Mouse (Mus musculus): ENCODE measurements around the gene Dexi. TPM values are rescaled to one million over a fixed set of nuclear protein-coding genes. Genes with fewer than 3 reads are reported as not detected.

Dexi gene
- polyA plus RNA-seq, 1 experiment from 2014 or later, result 7.8 TPM

- 34% methylated on average over 11 of the region's 11 CpGs for WGBS (ENCODE audit: insufficient replicate concordance)
- H3K9me3 ChIP-seq (replicated peaks), result no peaks in the 10 kb centered on the region
- no peak for ATAC-seq
These were observed 75.3 kb downstream of the Dexi start for GRCm38 (mm10) chr16:10467391-10468107.

DNA sequence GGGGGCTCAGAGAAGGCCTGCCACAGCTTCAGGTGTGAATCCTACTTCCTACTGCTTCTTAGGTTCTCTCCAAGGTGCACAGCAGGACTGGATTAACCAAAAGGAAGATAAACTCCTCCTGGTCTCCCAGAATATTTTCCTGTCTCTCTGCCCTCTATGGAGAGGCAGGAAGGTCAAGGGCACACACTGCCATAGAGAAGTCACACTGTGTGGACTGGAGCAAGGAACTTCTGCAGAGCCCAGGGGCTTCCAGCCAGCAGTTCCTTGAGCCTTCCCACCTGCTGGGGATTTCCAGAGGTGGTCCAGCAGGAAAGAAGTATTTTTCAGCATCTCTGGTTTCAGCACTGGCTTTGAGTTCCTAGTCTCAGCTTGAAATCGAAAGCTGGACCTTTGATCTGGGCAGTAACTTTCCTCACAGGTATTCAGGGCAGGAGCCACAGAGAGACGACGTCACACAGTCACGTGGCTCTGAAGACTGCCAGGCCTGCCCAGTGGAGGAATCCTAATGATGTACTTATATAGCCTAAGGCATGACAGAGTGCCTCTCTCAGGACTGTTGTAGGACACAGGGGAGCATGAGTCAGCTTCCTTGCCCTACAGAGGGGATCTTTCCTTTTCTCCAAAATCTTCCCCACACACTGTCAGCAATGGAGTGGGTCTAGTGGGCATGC lies 77.7 kb downstream of the Dexi start:
- Histone ChIP-seq H3K4me1 (no peaks in the 10 kb centered on the region), H3K36me3 (no peaks in the 10 kb centered on the region), H3K4me2 (no peak overlapping the region), H3K9me3 (replicated peaks) (no peaks in the 10 kb centered on the region), H3K4me3 (no peak overlapping the region), H3K27me3 (replicated peaks) (no peaks in the 10 kb centered on the region), H3K9ac (no peak overlapping the region), H3K27ac (no peak overlapping the region)
- ATAC-seq, result no peak
- WGBS (ENCODE audit: insufficient replicate concordance), result 23% methylated on average over 4 of the region's 4 CpGs

More at GRCm38 (mm10) chr16:10467391-10468107, 75.3 kb downstream of the Dexi start:
- no peak overlapping the region for H3K4me2 ChIP-seq
- no peaks in the 10 kb centered on the region for H3K36me3 ChIP-seq
- no peak overlapping the region for H3K4me3 ChIP-seq
- no peak overlapping the region for H3K9ac ChIP-seq
- H3K27ac ChIP-seq, result no peak overlapping the region
- H3K4me1 ChIP-seq, result no peaks in the 10 kb centered on the region
- H3K27me3 ChIP-seq (replicated peaks), result no peaks in the 10 kb centered on the region

DNA sequence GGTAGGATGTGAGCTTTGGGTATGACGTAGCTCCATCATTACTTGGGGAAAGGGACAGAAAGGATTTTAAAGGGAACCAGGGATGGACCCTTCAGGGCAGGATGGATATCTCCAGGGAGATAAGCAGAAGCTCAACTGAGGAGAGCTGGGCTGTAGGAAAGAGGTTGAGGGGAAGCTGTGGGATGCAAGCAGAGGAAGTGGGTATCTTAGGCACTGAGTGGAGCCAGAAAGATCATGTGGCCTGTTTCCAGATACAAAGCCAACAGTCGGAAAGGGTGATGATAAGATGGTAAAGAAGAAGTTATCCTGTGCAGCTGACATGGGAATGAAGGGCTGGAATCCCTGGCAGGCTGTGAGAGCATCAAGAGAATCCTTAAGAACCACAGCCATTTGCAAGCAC lies 81.7 kb downstream of the Dexi start:
- 26% methylated on average over 2 of the region's 2 CpGs for WGBS (ENCODE audit: insufficient replicate concordance)
- no peak overlapping the region for H3K9ac ChIP-seq
- ATAC-seq, result no peak

GRCm38 (mm10) chr16:10460188-10460587 lies 82.7 kb downstream of the Dexi start:
- Histone ChIP-seq H3K36me3 (no peaks in the 10 kb centered on the region), H3K9me3 (replicated peaks) (no peaks in the 10 kb centered on the region), H3K9ac (no peak overlapping the region), H3K27me3 (replicated peaks) (no peaks in the 10 kb centered on the region), H3K4me2 (no peak overlapping the region), H3K4me3 (no peak overlapping the region), H3K4me1 (no peaks in the 10 kb centered on the region), H3K27ac (no peak overlapping the region)
- no peak for ATAC-seq
- 41% methylated on average over 2 of the region's 2 CpGs for WGBS (ENCODE audit: insufficient replicate concordance)

More for the DNA sequence above, 81.7 kb downstream of the Dexi start:
- Histone ChIP-seq H3K27me3 (replicated peaks) (no peaks in the 10 kb centered on the region), H3K9me3 (replicated peaks) (no peaks in the 10 kb centered on the region), H3K4me1 (no peaks in the 10 kb centered on the region), H3K36me3 (no peaks in the 10 kb centered on the region), H3K4me2 (no peak overlapping the region), H3K4me3 (no peak overlapping the region), H3K27ac (no peak overlapping the region)

DNA sequence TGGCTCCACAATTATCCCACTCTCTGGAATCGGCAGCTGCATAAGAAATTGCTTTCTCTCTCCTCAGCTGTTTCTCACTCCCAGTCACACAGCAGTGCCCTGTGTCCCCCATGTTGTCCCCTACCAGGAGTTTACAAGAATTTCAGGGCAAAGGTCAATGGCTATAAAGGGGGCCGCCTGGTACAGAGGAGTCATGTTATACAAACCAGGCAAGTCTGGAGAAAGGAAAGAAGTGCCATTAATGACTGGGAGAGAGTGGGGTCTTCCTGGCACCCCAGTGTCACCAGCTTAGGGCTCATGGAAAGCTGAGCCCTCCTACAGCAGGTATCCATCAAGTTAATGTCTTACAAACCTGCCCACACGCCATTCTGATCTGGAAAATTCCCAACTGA lies 88.3 kb downstream of the Dexi start:
- Histone ChIP-seq H3K9me3 (replicated peaks) (no peaks in the 10 kb centered on the region), H3K4me2 (no peak overlapping the region), H3K27ac (no peak overlapping the region), H3K9ac (no peak overlapping the region), H3K4me1 (no peaks in the 10 kb centered on the region), H3K27me3 (replicated peaks) (no peaks in the 10 kb centered on the region), H3K4me3 (no peak overlapping the region), H3K36me3 (no peaks in the 10 kb centered on the region)
- WGBS (ENCODE audit: insufficient replicate concordance), result 43% methylated on average over 3 of the region's 3 CpGs
- ATAC-seq, result no peak

DNA sequence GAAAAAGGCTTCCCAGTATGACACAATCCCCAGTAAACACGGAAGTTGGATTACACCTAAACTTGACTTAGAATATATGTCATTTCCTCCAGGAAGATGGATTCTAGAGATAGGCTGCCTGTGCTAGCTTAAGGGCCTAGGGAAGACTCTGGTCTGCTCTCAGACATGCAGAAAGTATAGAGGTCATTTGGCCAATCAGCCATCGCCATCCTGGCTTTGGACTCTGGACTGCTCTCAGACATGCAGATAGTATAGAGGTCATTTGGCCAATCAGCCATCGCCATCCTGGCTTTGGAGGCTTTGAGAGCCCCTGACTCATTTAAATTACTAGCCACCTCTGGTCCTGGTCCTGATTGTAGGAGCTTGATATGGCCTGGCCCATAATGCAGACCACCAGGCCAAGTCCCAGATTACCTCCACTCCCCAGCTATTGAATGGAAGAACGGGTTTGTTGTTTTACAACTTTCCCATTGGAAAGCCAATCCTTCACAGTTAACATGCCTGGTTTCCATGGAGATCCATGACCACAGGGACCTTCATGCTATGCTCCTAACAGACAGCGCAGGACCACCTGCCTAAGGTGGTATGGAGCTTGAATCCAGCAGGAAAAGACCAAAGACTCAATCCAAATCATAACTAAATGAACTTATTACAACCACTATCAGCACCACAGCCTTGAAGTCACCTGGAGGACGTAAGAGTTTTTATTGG lies 88.8 kb downstream of the Dexi start:
- WGBS (ENCODE audit: insufficient replicate concordance), result 62% methylated on average over 6 of the region's 6 CpGs
- no peak overlapping the region for H3K4me3 ChIP-seq
- no peak for ATAC-seq
- no peaks in the 10 kb centered on the region for H3K36me3 ChIP-seq
- no peak overlapping the region for H3K4me2 ChIP-seq
- no peak overlapping the region for H3K27ac ChIP-seq
- no peaks in the 10 kb centered on the region for H3K9me3 ChIP-seq (replicated peaks)
- no peaks in the 10 kb centered on the region for H3K27me3 ChIP-seq (replicated peaks)
- no peaks in the 10 kb centered on the region for H3K4me1 ChIP-seq
- H3K9ac ChIP-seq, result no peak overlapping the region

Other genes with a start within 250 kb of the Dexi start
- gene Emp2, start 229.1 kb downstream of the Dexi start, polyA plus RNA-seq (2016; fragmentation: Nextera tagmentation; extraction: Ambion mirVana), result 5.4 and 5.7 TPM in 2 replicates
- 0.08 TPM in 1 of 2 replicates, not detected in the other for gene Tekt5, start 147.6 kb downstream of the Dexi start, polyA plus RNA-seq (2016; fragmentation: Nextera tagmentation; extraction: Ambion mirVana)
- 49.4 and 52.0 TPM in 2 replicates for gene Nubp1, start 131.1 kb downstream of the Dexi start, polyA plus RNA-seq (2016; fragmentation: Nextera tagmentation; extraction: Ambion mirVana)
- gene Tvp23a, start 95.7 kb downstream of the Dexi start, polyA plus RNA-seq (2016; fragmentation: Nextera tagmentation; extraction: Ambion mirVana), result 1.7 and 1.8 TPM in 2 replicates
- gene Ciita, start 63.0 kb downstream of the Dexi start, polyA plus RNA-seq (2016; fragmentation: Nextera tagmentation; extraction: Ambion mirVana), result 0.13 TPM in 1 of 2 replicates, not detected in the other
- 15.7 and 17.3 TPM in 2 replicates for gene Clec16a, start 2.3 kb upstream of the Dexi start, polyA plus RNA-seq (2016; fragmentation: Nextera tagmentation; extraction: Ambion mirVana)
- gene Socs1, start 242.5 kb upstream of the Dexi start, polyA plus RNA-seq (2016; fragmentation: Nextera tagmentation; extraction: Ambion mirVana), result 1.8 TPM in 2 replicates
- not detected in 2 replicates for gene Tnp2, start 245.6 kb upstream of the Dexi start, polyA plus RNA-seq (2016; fragmentation: Nextera tagmentation; extraction: Ambion mirVana)
- not detected in 2 replicates for gene Prm3, start 247.9 kb upstream of the Dexi start, polyA plus RNA-seq (2016; fragmentation: Nextera tagmentation; extraction: Ambion mirVana)

All from liver, embryonic 12.5 days (tissue).